Mouse (Mus musculus): ENCODE results near the gene Pigh.

GRCm38 (mm10) chr12:79092569-79092968, 3.1 kb upstream of the Pigh start:
- TF ChIP-seq CTCF (IDR thresholded peaks at IDR 0.05; ENCODE audit: low read depth, low read length) (peak; percentile 72), POLR2A (IDR thresholded peaks at IDR 0.05; ENCODE audit: insufficient read depth, low read length) (no peak)
